Mouse (Mus musculus): Measurements from ENCODE around the gene Tmem150a. TPM values are rescaled to one million over a fixed set of nuclear protein-coding genes. Genes with fewer than 3 reads are reported as not detected.
A peak's percentile ranks its signal among the peaks of the same experiment; 100 is the strongest.

The Tmem150a gene
- polyA plus RNA-seq, 1 experiment from 2014 or later, result 43.9 TPM

DNA sequence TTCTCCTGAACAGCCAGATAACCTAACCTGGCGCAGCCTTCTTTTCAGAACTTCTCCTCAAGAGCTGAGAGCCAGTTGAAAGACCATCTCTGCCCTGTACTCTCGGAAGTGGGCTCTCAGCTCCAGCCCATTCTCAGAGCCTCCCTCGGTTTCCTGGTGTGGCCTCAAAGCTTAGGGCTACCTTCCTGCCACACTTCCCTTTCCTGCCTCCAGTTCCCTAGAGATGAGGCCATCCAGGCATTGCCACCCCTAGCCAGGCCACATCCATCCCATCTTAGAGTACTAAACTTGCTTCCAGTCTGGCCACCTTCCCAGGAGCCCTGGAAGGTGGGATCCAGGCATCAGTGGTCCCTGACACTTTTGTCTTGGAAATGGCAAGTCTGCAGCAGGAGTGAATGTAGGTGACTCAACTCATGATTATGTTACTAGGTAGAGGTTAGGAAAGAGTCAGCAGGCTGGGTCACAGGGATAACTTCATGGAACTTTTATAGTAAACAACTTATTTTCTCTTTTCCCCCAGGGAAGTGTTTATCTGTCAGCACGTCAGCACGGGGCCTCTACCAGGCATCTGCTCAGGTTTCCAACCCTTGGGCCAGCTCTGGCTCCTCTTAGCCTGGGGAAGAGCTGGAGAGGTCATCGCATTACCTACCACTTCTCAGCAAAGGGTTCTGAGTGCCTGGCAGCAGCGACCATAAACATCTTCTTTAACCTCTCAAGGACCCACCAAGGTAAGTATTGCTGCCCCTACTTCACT lies 24.3 kb downstream of the Tmem150a start:
- H3K36me3 ChIP-seq (ENCODE audit: insufficient read depth, low read length), result peaks cover 4% of the 10 kb centered on the region
- WGBS, result 40% methylated on average over 7 of the region's 7 CpGs
- no peaks in the 10 kb centered on the region for H3K9me3 ChIP-seq (ENCODE audit: low read length)
- H3K27me3 ChIP-seq (ENCODE audit: insufficient read depth, low read length), result no peaks in the 10 kb centered on the region
- peak overlapping the region; percentile 58 for H3K4me3 ChIP-seq (ENCODE audit: low read length)
- ATAC-seq (ENCODE audit: low FRiP score, low TSS enrichment), result peak; percentile 36; the same call in 1 of the 2 replicates
- H3K4me2 ChIP-seq (replicated peaks; ENCODE audit: low read depth, low read length), result peak overlapping the region; percentile 61
- peak overlapping the region; percentile 73 for H3K27ac ChIP-seq (ENCODE audit: low read length)
- H3K9ac ChIP-seq (replicated peaks; ENCODE audit: low read length), result peak overlapping the region; percentile 67
- H3K4me1 ChIP-seq (ENCODE audit: insufficient read depth, low read length), result no peaks in the 10 kb centered on the region

DNA sequence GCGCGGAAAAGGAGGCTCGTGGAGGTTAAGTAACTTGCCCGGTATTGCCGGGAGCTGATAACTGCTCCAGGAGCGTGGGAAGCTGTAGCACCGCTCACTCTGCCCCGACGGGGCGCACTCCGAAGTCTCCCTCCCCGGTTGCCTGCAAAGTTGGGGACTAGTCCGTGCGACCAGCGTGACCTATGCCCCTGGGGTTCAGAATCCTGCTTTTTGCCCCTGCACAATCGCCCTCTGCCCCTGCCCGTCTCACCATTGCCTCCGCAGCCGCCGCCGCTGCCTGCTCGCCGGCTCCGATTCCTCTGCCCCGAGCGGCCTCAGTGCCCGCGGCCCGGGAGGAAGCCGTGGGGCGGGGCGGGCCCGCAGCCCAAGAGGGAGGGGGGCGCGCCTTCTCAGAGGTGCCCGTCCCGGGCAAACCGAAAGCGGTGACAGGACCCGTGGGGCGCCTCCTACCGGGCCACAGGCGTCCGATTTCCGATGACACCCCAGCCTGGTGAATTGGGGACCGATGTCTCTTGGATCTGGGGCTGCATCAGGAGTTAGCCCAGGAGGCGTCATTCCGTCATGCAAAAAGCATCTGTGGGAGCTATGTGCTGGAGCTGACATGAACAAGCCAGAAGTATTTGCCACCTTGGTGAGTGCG lies 25.0 kb downstream of the Tmem150a start, which contains the start of gene Vamp5:
Gene Vamp5, minus strand, starts transcription at position 338 of the 640 bp plus-strand sequence.
- no peaks in the 10 kb centered on the region for H3K27me3 ChIP-seq (ENCODE audit: insufficient read depth, low read length)
- no peaks in the 10 kb centered on the region for H3K9me3 ChIP-seq (ENCODE audit: low read length)
- peak within 1 kb of the TSS; percentile 67 for H3K9ac ChIP-seq (replicated peaks; ENCODE audit: low read length)
- 2% methylated on average over 46 of the region's 49 CpGs for WGBS
- peak; percentile 84; the same call in 1 of the 2 replicates for ATAC-seq (ENCODE audit: low FRiP score, low TSS enrichment)
- peak within 1 kb of the TSS; percentile 61 for H3K4me2 ChIP-seq (replicated peaks; ENCODE audit: low read depth, low read length)
- no peaks in the 10 kb centered on the region for H3K4me1 ChIP-seq (ENCODE audit: insufficient read depth, low read length)
- H3K27ac ChIP-seq (ENCODE audit: low read length), result peak within 1 kb of the TSS; percentile 73
- H3K36me3 ChIP-seq (ENCODE audit: insufficient read depth, low read length), result peaks cover 10% of the 10 kb centered on the region
- peak within 1 kb of the TSS; percentile 58 for H3K4me3 ChIP-seq (ENCODE audit: low read length)

GRCm38 (mm10) chr6:72382494-72382893 lies 27.2 kb downstream of the Tmem150a start:
- Histone ChIP-seq H3K9ac (replicated peaks; ENCODE audit: low read length) (no peak overlapping the region), H3K27ac (ENCODE audit: low read length) (no peak overlapping the region), H3K4me3 (ENCODE audit: low read length) (no peak overlapping the region), H3K9me3 (ENCODE audit: low read length) (no peaks in the 10 kb centered on the region), H3K36me3 (ENCODE audit: insufficient read depth, low read length) (peaks cover 15% of the 10 kb centered on the region), H3K4me1 (ENCODE audit: insufficient read depth, low read length) (no peaks in the 10 kb centered on the region), H3K27me3 (ENCODE audit: insufficient read depth, low read length) (no peaks in the 10 kb centered on the region), H3K4me2 (replicated peaks; ENCODE audit: low read depth, low read length) (no peak overlapping the region)
- no peak for ATAC-seq (ENCODE audit: low FRiP score, low TSS enrichment)
- 76% methylated on average over 6 of the region's 6 CpGs for WGBS

DNA sequence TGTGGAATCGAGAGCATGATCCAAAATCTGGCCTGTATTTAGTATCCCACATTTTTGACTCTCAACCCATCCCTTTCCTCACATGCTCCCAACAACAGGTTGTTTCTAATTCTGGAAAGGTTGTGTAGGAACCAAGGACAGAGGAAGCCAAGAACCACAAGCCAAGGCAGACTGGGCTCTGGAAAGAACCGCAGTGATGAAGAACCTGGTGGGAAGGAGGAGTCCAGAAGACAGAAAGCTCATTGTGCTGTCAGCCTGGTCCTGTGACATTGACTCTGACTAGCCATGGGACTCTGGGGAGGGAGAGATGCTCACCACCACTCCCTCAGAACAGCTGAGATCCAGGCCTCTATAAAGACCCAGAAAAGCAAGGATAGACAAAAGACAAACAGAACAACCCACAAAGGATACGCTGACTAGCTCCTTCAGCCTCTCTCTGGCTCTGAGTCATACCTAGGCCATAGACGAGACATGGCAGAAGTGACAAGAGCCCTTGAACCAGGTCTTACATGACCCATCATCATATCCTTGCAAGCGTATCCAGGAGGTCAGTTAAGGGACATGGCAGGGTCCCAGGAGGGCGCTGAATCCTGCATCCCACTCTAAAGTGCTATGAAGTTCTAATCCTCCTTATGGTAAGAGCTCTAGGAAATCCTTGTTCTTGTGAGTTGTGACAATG lies 28.0 kb downstream of the Tmem150a start:
- peaks cover 15% of the 10 kb centered on the region for H3K36me3 ChIP-seq (ENCODE audit: insufficient read depth, low read length)
- WGBS, result 86% methylated on average over 6 of the region's 6 CpGs
- peaks cover 7% of the 10 kb centered on the region for H3K4me1 ChIP-seq (ENCODE audit: insufficient read depth, low read length)
- H3K27me3 ChIP-seq (ENCODE audit: insufficient read depth, low read length), result no peaks in the 10 kb centered on the region
- ATAC-seq (ENCODE audit: low FRiP score, low TSS enrichment), result no peak
- no peak overlapping the region for H3K4me3 ChIP-seq (ENCODE audit: low read length)
- H3K9me3 ChIP-seq (ENCODE audit: low read length), result no peaks in the 10 kb centered on the region
- H3K4me2 ChIP-seq (replicated peaks; ENCODE audit: low read depth, low read length), result no peak overlapping the region
- H3K9ac ChIP-seq (replicated peaks; ENCODE audit: low read length), result no peak overlapping the region
- H3K27ac ChIP-seq (ENCODE audit: low read length), result no peak overlapping the region

DNA sequence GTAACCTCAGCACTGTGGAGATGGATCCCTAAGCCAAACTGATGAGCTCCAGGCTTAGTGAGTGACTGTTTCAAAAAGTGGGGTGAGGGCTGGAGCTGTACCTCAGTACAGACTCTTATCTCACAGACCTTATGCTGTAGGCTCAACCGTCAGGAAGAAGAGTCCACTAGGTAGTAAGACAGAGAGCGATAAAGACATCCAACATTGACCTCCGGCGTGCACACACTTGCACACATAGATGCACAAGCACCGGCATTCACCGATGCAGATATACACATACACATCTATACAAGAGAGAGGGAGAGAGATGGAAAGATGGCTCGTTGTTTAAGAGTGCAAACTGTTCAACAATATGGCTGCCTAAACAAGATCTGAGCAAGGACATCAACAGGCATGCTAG lies 28.7 kb downstream of the Tmem150a start:
- Histone ChIP-seq H3K36me3 (ENCODE audit: insufficient read depth, low read length) (peaks cover 15% of the 10 kb centered on the region), H3K27ac (ENCODE audit: low read length) (no peak overlapping the region), H3K4me2 (replicated peaks; ENCODE audit: low read depth, low read length) (no peak overlapping the region), H3K27me3 (ENCODE audit: insufficient read depth, low read length) (no peaks in the 10 kb centered on the region), H3K9ac (replicated peaks; ENCODE audit: low read length) (no peak overlapping the region), H3K4me1 (ENCODE audit: insufficient read depth, low read length) (peaks cover 13% of the 10 kb centered on the region), H3K9me3 (ENCODE audit: low read length) (no peaks in the 10 kb centered on the region), H3K4me3 (ENCODE audit: low read length) (no peak overlapping the region)
- ATAC-seq (ENCODE audit: low FRiP score, low TSS enrichment), result no peak
- 89% methylated on average over 7 of the region's 7 CpGs for WGBS

DNA sequence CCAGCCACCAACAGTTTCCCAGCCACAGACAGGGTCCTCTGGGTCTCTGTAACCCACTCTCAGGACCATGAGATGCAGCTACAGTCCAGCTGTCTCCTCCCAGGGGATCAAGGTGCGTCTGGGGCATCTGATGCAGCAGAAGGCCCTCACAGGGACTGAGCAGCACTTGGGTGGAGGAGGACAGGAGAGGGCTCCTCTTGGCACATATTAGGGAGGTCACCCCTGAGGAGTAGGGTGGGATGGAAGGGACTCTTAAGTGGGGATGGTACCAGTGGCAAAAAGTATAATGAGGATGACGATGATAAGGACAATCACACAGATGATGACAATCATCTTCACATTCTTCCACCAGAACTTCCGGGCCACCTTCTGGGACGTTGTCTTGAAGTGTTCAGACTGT lies 30.0 kb downstream of the Tmem150a start:
- Histone ChIP-seq H3K4me3 (ENCODE audit: low read length) (no peak overlapping the region), H3K9me3 (ENCODE audit: low read length) (no peaks in the 10 kb centered on the region), H3K9ac (replicated peaks; ENCODE audit: low read length) (no peak overlapping the region), H3K4me1 (ENCODE audit: insufficient read depth, low read length) (peaks cover 23% of the 10 kb centered on the region), H3K27ac (ENCODE audit: low read length) (no peak overlapping the region), H3K36me3 (ENCODE audit: insufficient read depth, low read length) (peaks cover 15% of the 10 kb centered on the region), H3K4me2 (replicated peaks; ENCODE audit: low read depth, low read length) (no peak overlapping the region), H3K27me3 (ENCODE audit: insufficient read depth, low read length) (no peaks in the 10 kb centered on the region)
- WGBS, result 86% methylated on average over 4 of the region's 4 CpGs
- ATAC-seq (ENCODE audit: low FRiP score, low TSS enrichment), result no peak

DNA sequence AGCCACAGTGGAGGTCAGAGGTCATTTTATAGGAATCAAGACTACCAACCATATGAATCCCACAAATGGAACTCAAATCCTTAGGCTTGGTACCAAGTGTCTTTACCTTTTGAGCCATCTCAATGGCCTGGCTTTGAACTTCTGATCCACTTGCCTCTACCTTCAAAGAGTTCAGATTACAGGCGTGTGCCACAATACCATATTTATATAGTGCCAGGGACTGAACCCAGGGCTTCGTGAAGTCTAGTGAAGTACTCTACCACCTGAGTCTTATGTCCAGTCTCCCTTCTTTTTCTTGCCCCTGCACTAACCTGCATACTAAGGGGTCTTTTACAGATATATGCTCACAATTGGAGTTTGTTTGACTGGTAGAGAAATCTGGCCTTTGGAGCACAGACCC lies 31.3 kb downstream of the Tmem150a start:
- Histone ChIP-seq H3K4me1 (ENCODE audit: insufficient read depth, low read length) (peaks cover 32% of the 10 kb centered on the region), H3K27ac (ENCODE audit: low read length) (no peak overlapping the region), H3K36me3 (ENCODE audit: insufficient read depth, low read length) (peaks cover 15% of the 10 kb centered on the region), H3K4me3 (ENCODE audit: low read length) (no peak overlapping the region), H3K9ac (replicated peaks; ENCODE audit: low read length) (no peak overlapping the region), H3K9me3 (ENCODE audit: low read length) (no peaks in the 10 kb centered on the region), H3K4me2 (replicated peaks; ENCODE audit: low read depth, low read length) (no peak overlapping the region), H3K27me3 (ENCODE audit: insufficient read depth, low read length) (no peaks in the 10 kb centered on the region)
- 96% methylated on average over 2 of the region's 2 CpGs for WGBS
- ATAC-seq (ENCODE audit: low FRiP score, low TSS enrichment), result no peak

GRCm38 (mm10) chr6:72387816-72388215 lies 32.6 kb downstream of the Tmem150a start:
- WGBS, result 65% methylated on average over 3 of the region's 3 CpGs
- no peak overlapping the region for H3K4me2 ChIP-seq (replicated peaks; ENCODE audit: low read depth, low read length)
- no peak overlapping the region for H3K4me3 ChIP-seq (ENCODE audit: low read length)
- no peaks in the 10 kb centered on the region for H3K27me3 ChIP-seq (ENCODE audit: insufficient read depth, low read length)
- peaks cover 36% of the 10 kb centered on the region for H3K4me1 ChIP-seq (ENCODE audit: insufficient read depth, low read length)
- no peaks in the 10 kb centered on the region for H3K9me3 ChIP-seq (ENCODE audit: low read length)
- no peak overlapping the region for H3K9ac ChIP-seq (replicated peaks; ENCODE audit: low read length)
- H3K36me3 ChIP-seq (ENCODE audit: insufficient read depth, low read length), result peaks cover 15% of the 10 kb centered on the region
- ATAC-seq (ENCODE audit: low FRiP score, low TSS enrichment), result no peak
- H3K27ac ChIP-seq (ENCODE audit: low read length), result no peak overlapping the region

GRCm38 (mm10) chr6:72388266-72388665 lies 33.0 kb downstream of the Tmem150a start:
- ATAC-seq (ENCODE audit: low FRiP score, low TSS enrichment), result no peak
- WGBS, result 57% methylated on average over 10 of the region's 10 CpGs
- H3K4me2 ChIP-seq (replicated peaks; ENCODE audit: low read depth, low read length), result peak overlapping the region; percentile 77; the same call in 1 of the 2 replicates

More at GRCm38 (mm10) chr6:72388266-72388665, 33.0 kb downstream of the Tmem150a start:
- peaks cover 36% of the 10 kb centered on the region for H3K4me1 ChIP-seq (ENCODE audit: insufficient read depth, low read length)
- peaks cover 15% of the 10 kb centered on the region for H3K36me3 ChIP-seq (ENCODE audit: insufficient read depth, low read length)
- no peaks in the 10 kb centered on the region for H3K27me3 ChIP-seq (ENCODE audit: insufficient read depth, low read length)
- no peaks in the 10 kb centered on the region for H3K9me3 ChIP-seq (ENCODE audit: low read length)
- H3K4me3 ChIP-seq (ENCODE audit: low read length), result peak overlapping the region; percentile 70; the same call in 1 of the 2 replicates
- no peak overlapping the region for H3K27ac ChIP-seq (ENCODE audit: low read length)
- H3K9ac ChIP-seq (replicated peaks; ENCODE audit: low read length), result 0 out of 2 replicates have a peak overlapping the region, but pooled peaks have one; percentile 85
